Mouse (Mus musculus) gastrocnemius, postnatal 10 days (tissue): Measurements from ENCODE around the gene P2rx4. TPM values are rescaled to one million over a fixed set of nuclear protein-coding genes. Genes with fewer than 3 reads are reported as not detected.

Experiments
- DNase-seq: peaks from one replicate; pipeline ENCODE4 v3.0.0; 2021; ENCODE audit warnings: mixed read lengths
- microRNA-seq, 2 experiments: library from miRNA; unstranded; fragments of <30 nt; microRNA quantifications; one replicate each; pipeline ENCODE4 v1.2.0; 2021
- total RNA-seq, 2 experiments: library from RNA; stranded (reverse); gene quantifications; 2 replicates each; pipeline ENCODE4 v1.2.3; 2021

Gene P2rx4
- total RNA-seq, 2 experiments from 2014 or later: 6.2 to 9.6 TPM

DNA sequence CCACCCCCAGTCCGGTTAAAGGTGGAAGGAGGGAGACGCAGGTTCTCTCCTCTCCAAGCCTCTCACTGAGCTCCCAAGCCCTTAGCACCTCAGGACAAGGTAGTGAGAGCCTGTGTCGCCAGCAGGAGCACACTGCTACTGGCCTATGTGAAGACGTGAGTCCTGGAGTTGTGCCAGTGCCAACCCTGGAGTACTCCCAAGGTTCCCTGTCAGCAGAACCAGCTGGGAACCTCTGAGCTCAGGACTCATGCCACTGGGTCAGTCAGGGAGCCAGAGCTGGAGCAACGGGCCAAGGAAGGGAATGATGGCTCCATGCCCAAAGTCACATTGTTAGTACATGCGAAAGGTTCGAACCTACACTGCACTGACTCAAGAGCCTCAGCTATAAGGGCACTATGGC lies 49.3 kb downstream of the P2rx4 start:
- peak; percentile 57 for DNase-seq

DNA sequence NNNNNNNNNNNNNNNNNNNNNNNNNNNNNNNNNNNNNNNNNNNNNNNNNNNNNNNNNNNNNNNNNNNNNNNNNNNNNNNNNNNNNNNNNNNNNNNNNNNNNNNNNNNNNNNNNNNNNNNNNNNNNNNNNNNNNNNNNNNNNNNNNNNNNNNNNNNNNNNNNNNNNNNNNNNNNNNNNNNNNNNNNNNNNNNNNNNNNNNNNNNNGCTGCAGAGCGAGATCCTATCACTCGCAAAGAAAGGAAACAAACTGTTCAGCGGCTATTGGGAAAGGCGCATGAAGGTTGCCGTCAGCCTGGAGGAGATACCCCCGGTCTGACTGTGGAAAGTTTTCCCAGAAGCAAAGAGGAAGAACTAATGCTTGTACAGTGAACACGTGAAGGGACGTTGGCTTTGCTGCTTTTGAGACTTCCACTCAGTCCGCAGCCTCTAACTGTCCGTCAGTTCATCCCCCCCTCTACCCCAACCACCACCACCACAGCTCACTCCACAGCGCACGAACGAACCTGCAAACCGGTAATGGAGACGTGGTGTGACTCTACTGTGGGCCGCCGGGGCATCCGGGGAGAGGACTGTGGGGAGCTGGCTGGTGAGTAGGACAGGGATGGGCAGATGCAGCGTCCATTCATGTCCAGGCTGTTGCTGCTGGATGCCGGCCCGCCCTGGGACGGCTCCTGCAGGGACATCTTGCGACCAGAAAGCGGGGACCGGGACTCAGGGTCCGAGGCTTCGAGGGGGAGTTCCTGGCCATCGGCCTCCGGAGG lies 56.1 kb downstream of the P2rx4 start:
- DNase-seq: no peak

DNA sequence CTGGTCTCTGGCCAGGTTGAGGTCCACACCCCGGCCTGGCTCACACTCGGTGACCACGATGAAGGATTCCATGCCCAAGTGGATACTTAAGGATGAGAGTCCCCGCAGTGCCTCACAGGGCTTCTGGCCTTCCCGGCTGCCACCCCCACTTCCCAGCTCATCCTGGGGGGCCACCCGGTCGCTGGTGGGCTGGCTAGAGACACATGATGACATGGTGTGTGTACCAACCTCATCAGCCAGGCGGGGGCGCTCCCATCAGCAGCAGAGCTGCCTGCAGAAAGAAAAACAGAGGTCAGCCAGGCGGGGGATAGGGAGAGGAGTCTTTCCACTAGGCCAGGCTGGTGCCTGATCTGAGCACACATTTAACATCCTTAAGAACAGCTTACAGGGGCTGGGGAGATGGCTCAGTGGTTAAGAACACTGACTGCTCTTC lies 56.7 kb downstream of the P2rx4 start:
- peak; percentile 66 for DNase-seq

DNA sequence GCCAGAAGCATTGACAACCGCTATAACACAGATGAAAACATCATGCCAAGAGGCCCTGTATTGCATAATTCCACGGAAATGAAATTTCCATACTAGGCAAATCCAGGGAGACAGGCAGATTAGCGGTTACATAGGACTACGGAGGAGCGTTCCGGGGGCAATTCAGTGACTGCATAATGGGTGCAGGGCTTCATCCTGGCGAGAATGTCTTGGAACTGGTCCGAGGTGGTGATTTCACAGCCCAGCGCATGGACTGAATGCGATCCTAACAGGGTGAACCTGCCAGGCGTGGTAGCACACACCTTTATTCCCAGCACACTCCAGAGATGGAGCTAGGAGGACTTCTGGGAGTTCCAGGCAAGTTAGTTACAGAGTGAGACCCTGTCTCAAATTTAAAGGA lies 59.9 kb downstream of the P2rx4 start:
- no peak for DNase-seq

DNA sequence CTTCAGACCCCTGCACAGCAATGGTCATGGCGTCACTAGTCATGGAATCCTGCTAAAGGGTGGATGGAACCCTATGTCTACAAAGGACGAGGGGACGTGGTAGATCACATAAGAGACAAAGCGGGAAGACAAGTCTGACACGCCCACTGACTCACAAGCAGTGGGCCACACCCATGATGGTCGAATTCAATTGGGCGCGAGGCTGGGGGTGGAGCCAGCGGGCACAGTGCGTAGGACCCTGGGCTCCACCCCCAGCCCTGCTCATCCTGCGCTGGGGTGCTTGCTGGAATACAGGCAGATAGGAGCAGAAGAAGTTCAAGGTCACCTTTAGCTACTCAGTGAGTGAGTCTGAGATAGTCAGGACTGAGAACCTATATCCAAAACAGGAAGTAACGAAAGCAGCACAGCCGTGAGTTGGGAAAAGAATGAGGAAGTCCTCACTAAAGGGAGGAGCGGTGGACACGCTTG lies 61.8 kb downstream of the P2rx4 start:
- DNase-seq: no peak

DNA sequence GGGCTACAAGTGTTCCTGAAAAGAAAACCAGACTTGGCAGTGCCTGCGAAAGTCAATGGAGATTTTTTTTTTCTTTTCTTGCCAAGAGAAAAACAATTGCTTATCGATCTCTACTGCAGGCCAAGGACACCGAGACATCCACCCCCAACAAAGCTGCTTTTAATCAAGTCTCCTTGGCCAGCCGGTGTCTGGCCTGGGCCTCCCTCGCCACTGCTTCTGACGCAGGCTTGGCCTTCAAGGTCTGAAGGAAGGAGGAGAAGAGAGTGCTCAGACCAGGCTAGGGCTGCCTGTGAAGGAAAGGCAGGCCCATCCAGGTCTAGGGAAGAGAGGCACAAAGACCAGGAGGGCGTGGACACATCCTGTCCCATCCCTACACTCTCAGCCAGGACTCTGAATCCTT lies 63.0 kb downstream of the P2rx4 start:
- DNase-seq: no peak

DNA sequence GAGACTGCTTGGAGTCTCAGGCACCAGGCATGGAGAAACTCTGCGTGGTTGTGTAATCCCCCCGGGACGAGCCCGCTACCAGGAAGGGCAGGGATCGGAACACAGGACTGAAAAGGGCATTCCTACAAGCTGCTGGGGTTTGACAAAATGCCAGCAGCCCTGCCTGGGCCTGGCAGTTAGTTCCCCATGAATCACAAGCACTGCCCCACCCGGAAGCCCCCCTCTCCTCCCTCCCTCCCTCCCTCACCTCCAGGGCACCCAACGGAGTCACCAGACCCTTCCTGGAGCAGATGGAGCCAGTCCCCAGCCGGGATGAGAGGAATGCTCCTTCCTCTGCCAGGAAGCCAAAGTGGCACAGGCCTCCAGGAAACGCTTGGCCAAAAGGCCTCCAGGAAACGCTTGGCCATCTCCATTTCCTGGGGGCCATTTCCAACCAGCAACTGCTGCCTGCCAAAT lies 63.5 kb downstream of the P2rx4 start:
- peak; percentile 70 for DNase-seq

DNA sequence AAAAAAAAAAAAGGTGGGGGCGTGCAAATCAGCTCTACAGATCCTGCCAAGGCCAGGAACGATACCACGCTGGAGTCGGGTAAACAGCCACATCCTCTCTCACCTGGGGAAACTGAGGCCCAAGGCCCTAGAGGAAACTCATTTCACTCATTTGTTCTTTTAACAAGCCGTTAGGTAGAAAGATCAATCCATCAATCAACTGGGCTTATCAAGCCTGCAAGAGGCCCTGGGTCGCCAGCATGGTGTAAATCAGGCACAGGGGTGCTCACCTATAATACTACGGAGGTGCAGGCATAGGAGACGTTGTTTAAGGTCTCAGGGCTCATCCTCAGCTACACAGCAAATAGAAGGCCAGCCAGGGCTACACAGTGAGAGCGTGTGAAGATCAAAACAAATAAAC lies 64.1 kb downstream of the P2rx4 start:
- no peak for DNase-seq

DNA sequence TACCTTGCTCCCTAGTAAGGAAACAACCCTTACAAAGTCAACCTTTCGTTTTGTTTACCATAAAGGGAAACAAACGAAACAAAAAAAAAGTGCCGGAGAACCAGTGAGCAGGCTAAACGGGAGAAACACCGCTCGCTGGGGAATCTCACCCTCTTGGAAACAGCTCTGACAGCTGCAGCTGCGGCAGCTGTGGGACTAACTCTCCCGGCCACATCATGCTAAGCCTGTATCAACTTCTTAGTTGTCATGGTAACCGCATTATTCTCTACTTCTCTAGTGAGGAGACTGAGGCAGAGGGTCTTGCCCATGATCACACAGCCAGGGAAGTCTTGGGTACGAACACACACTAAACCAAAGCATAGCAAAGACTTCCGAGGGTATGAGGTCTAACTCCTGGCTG lies 66.4 kb downstream of the P2rx4 start:
- no peak for DNase-seq

DNA sequence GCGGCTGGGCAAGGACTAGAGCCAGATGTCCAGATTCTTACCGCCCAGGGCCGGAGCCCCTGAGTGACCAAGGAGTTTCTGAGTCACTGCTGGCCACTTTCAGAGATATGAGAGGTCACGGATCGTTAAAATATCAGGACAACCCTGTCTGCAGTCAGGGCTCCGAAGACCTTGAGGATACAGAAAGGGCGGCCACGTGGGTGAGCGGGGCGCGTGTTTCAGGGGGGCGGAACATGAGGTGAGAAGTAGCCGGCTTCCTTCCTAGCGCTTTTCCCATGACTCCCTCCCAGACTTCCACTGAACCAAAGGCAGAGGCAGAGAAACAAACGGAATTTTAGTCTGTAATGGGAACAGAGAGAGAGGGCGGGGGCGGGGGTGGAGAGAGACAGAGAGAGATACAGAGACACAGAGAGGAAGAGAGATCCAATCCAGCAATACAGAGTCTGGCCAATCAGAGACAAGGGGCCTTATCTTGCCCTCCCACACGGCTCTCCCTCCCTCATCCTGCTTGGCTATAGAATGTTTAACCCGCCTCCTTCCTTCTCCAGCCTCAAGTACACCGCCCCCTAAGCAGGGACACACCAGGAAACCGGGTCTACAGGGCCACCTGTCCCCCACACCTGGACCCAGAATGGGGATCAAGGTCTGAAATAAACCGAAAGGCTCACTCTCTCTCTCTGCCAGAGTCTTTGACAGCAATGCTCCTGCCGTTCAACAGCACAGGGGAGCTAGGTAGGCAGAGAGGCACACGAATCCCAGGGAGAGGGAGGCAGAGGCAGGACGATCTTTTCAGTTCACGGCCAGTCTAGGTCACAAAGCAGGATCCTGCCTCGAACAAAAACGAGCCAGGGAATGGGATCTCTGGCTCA lies 67.6 kb downstream of the P2rx4 start:
- DNase-seq: no peak

DNA sequence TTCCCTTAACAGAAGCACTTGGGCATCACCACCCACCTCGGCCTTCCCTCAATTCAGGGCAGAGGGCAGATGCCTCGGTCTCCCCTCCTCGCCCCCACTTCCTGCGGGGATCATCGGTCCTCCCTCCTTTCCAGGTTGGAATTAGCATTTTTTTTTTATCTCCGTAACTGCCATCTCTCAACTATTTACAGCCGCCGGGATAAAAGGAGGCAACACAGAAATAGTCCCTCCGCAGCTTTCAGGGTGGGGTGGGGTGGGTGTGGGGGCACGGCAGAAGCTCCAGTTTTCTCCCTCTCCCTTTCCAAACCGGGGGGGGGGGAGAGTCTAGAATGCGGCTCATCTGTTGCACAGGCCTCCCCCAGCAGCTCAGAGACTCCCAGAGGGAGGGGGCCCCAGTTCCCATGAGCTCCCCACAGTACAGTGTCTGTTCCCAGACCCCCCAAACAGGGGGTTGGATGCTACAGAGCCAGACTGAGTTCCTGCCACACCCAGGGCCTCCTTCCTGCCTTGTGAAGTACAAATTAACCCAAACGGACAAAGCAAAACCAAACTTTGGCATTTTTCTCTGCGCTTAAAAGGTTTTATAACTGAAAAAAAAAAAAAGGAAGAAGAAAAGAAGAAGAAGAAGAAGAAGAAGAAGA lies 68.4 kb downstream of the P2rx4 start:
- DNase-seq: no peak

DNA sequence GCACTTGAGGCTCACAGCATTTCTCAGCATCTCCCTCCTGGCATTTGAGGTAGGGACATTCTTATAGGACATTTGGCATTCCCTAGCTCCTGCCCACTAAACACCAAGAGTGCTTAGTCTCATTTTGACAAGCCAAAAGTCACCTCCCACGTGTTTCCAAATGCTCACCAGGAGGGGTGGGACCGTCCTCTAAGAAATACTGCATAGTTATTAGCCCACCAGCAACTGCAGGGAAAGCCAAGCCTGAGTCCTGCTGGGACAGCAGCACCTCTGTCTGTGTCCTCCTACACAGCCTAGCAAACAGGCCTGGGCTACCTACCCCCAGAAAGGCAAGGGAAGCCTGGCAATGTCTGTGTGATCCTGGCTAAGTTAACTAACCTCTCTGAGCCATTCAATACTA lies 70.0 kb downstream of the P2rx4 start:
- DNase-seq: no peak

DNA sequence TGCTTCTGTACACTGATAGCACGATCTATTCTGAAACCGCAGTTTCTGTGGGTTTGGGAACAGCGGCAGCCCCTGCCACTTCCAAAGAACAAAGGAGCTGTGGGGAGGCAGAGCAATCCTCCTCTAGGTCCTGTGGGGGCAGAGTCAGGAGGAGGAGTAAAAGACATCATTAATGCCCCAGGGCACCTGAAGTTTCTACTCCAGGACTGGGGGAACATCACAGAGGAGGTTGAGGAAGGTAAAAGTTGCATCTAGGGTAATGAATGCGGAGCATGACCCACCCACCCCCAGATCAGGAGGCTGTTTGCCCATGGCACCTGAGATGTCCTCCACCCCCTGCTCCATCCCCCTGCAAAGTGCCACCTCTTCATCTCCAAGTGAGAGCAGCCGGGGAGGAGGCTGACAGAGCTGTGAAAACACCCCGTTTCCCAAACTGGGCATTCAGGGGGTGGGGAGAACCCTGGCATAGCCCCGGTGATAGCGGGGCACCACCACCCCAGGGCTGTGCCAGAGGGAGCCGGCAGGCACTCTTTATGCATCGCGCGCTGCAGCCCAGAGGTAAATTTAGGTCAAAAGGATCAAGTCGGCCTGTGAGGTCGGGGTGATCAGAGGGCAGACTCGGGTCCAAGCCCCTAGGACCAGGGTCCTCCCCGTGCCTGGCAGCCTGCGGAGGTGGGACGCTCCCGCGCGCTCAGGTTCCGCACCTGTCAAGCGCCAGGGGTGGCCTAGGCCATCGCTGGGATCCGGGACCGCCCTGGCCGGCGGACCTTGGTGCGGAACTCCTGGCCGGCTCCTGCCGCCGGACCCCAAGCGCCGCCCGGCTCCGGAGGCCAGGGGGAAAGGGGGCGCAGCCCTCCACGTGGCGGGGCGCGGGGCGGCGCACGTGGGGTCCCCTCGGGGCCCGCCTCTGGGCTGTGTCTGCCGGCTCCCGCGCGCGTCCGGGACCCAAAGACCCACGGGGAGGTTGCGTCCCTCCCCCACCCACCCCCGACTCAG lies 71.2 kb downstream of the P2rx4 start:
- DNase-seq: peak; percentile 44

Small RNAs within 50 kb of the gene (microRNA-seq; reads per million reads assigned to microRNA genes)
- 1.3 reads per million in 2 experiments for gene Mir8115

Other genes with a start within 250 kb of the P2rx4 start
- gene Atp2a2, start 205.3 kb upstream of the P2rx4 start, total RNA-seq: 100 to 1,000 TPM; 156 to 181 TPM
- 1 to 10 TPM; 7.0 to 7.9 TPM for gene Ift81, start 93.0 kb upstream of the P2rx4 start, total RNA-seq
- gene P2rx7, start 63.6 kb upstream of the P2rx4 start, total RNA-seq: 1 to 10 TPM; 4.4 to 5.9 TPM
- gene Camkk2, start 71.9 kb downstream of the P2rx4 start, total RNA-seq: 10 to 100 TPM in 1 of 2 experiments, 1 to 10 TPM in 1; 9.7 to 15.6 TPM
- gene Anapc5, start 113.8 kb downstream of the P2rx4 start, total RNA-seq: 100 to 1,000 TPM; 160 to 179 TPM
- 10 to 100 TPM; 12.7 to 15.9 TPM for gene Rnf34, start 142.5 kb downstream of the P2rx4 start, total RNA-seq